Mouse (Mus musculus): ENCODE measurements around the gene Hoxb5. TPM values are rescaled to one million over a fixed set of nuclear protein-coding genes. Genes with fewer than 3 reads are reported as not detected.

The Hoxb5 gene
- polyA plus RNA-seq, 1 experiment from 2014 or later: not detected

GRCm38 (mm10) chr11:96353522-96353841 is 50.3 kb downstream of the Hoxb5 start:
- no peaks in the 10 kb centered on the region for H3K36me3 ChIP-seq (ENCODE audit: control insufficient read depth, insufficient read depth)
- H3K4me1 ChIP-seq (replicated peaks; ENCODE audit: control insufficient read depth, insufficient read depth, low read length): no peaks in the 10 kb centered on the region; the same call in 1 of the 2 replicates
- no peak overlapping the region for H3K27ac ChIP-seq (ENCODE audit: low read length)
- H3K4me2 ChIP-seq (ENCODE audit: low read length): no peak overlapping the region
- ATAC-seq: no peak
- H3K9me3 ChIP-seq (ENCODE audit: control insufficient read depth, low read length): no peaks in the 10 kb centered on the region
- no peak overlapping the region for H3K4me3 ChIP-seq (replicated peaks; ENCODE audit: low read length)
- peaks cover 87% of the 10 kb centered on the region for H3K27me3 ChIP-seq (replicated peaks; ENCODE audit: control insufficient read depth, insufficient read depth, low read length)
- H3K9ac ChIP-seq (replicated peaks; ENCODE audit: low read depth, low read length): no peak overlapping the region
- 1% methylated on average over 14 of the region's 14 CpGs for WGBS

GRCm38 (mm10) chr11:96353939-96354338 is 50.8 kb downstream of the Hoxb5 start:
- ATAC-seq: no peak
- 8% methylated on average over 8 of the region's 8 CpGs for WGBS
- H3K27ac ChIP-seq (ENCODE audit: low read length): no peak overlapping the region
- no peak overlapping the region for H3K9ac ChIP-seq (replicated peaks; ENCODE audit: low read depth, low read length)
- H3K36me3 ChIP-seq (ENCODE audit: control insufficient read depth, insufficient read depth): no peaks in the 10 kb centered on the region
- no peaks in the 10 kb centered on the region for H3K9me3 ChIP-seq (ENCODE audit: control insufficient read depth, low read length)
- H3K4me2 ChIP-seq (ENCODE audit: low read length): no peak overlapping the region
- peaks cover 86% of the 10 kb centered on the region for H3K27me3 ChIP-seq (replicated peaks; ENCODE audit: control insufficient read depth, insufficient read depth, low read length)
- no peaks in the 10 kb centered on the region; the same call in 1 of the 2 replicates for H3K4me1 ChIP-seq (replicated peaks; ENCODE audit: control insufficient read depth, insufficient read depth, low read length)
- H3K4me3 ChIP-seq (replicated peaks; ENCODE audit: low read length): no peak overlapping the region

GRCm38 (mm10) chr11:96354376-96354775 is 51.2 kb downstream of the Hoxb5 start:
- peaks cover 85% of the 10 kb centered on the region for H3K27me3 ChIP-seq (replicated peaks; ENCODE audit: control insufficient read depth, insufficient read depth, low read length)
- H3K4me1 ChIP-seq (replicated peaks; ENCODE audit: control insufficient read depth, insufficient read depth, low read length): no peaks in the 10 kb centered on the region; the same call in 1 of the 2 replicates
- no peak overlapping the region for H3K4me2 ChIP-seq (ENCODE audit: low read length)
- no peak overlapping the region for H3K9ac ChIP-seq (replicated peaks; ENCODE audit: low read depth, low read length)
- ATAC-seq: no peak
- H3K4me3 ChIP-seq (replicated peaks; ENCODE audit: low read length): no peak overlapping the region
- no peaks in the 10 kb centered on the region for H3K9me3 ChIP-seq (ENCODE audit: control insufficient read depth, low read length)
- WGBS: 1% methylated on average over 25 of the region's 25 CpGs
- no peak overlapping the region for H3K27ac ChIP-seq (ENCODE audit: low read length)
- H3K36me3 ChIP-seq (ENCODE audit: control insufficient read depth, insufficient read depth): no peaks in the 10 kb centered on the region

GRCm38 (mm10) chr11:96354801-96355311 is 51.7 kb downstream of the Hoxb5 start:
- Histone ChIP-seq H3K9me3 (ENCODE audit: control insufficient read depth, low read length) (no peaks in the 10 kb centered on the region), H3K27me3 (replicated peaks; ENCODE audit: control insufficient read depth, insufficient read depth, low read length) (peaks cover 85% of the 10 kb centered on the region), H3K36me3 (ENCODE audit: control insufficient read depth, insufficient read depth) (no peaks in the 10 kb centered on the region), H3K9ac (replicated peaks; ENCODE audit: low read depth, low read length) (no peak overlapping the region), H3K4me2 (ENCODE audit: low read length) (no peak overlapping the region), H3K4me3 (replicated peaks; ENCODE audit: low read length) (no peak overlapping the region), H3K4me1 (replicated peaks; ENCODE audit: control insufficient read depth, insufficient read depth, low read length) (no peaks in the 10 kb centered on the region; the same call in 1 of the 2 replicates), H3K27ac (ENCODE audit: low read length) (no peak overlapping the region)
- no peak for ATAC-seq
- 1% methylated on average over 9 of the region's 9 CpGs for WGBS

MicroRNA genes within 50 kb of the gene (microRNA counts, 519-probe panel; counts per million panel counts)
- microRNA mmu-miR-10a (2,121 counts per million, percentile 37 among the panel's probes with 10 or more counts), microRNA mmu-miR-196a (1,284 counts per million, percentile 10 among the panel's probes with 10 or more counts)

Small RNAs within 50 kb of the gene (microRNA-seq; reads per million reads assigned to microRNA genes)
- gene Mir10a (464 reads per million, percentile 71 among the genes with 10 or more reads in this experiment), gene Mir196a-1 (not detected)

Other genes with a start within 250 kb of the Hoxb5 start
- gene Ube2z, start 237.9 kb upstream of the Hoxb5 start, polyA plus RNA-seq (2015; fragmentation: Nextera tagmentation; extraction: Ambion mirVana): 35.4 and 36.5 TPM in 2 replicates
- 408 and 422 TPM in 2 replicates for gene Atp5g1, start 227.7 kb upstream of the Hoxb5 start, polyA plus RNA-seq (2015; fragmentation: Nextera tagmentation; extraction: Ambion mirVana)
- 0.17 and 0.22 TPM in 2 replicates for gene Calcoco2, start 191.4 kb upstream of the Hoxb5 start, polyA plus RNA-seq (2015; fragmentation: Nextera tagmentation; extraction: Ambion mirVana)
- 0.09 and 0.11 TPM in 2 replicates for gene Ttll6, start 169.6 kb upstream of the Hoxb5 start, polyA plus RNA-seq (2015; fragmentation: Nextera tagmentation; extraction: Ambion mirVana)
- 0.13 TPM in 1 of 2 replicates, not detected in the other for gene Hoxb13, start 109.0 kb upstream of the Hoxb5 start, polyA plus RNA-seq (2015; fragmentation: Nextera tagmentation; extraction: Ambion mirVana)
- not detected in 2 replicates for gene Hoxb9, start 31.9 kb upstream of the Hoxb5 start, polyA plus RNA-seq (2015; fragmentation: Nextera tagmentation; extraction: Ambion mirVana)
- not detected in 2 replicates for gene Hoxb8, start 21.4 kb upstream of the Hoxb5 start, polyA plus RNA-seq (2015; fragmentation: Nextera tagmentation; extraction: Ambion mirVana)
- gene Hoxb7, start 16.7 kb upstream of the Hoxb5 start, polyA plus RNA-seq (2015; fragmentation: Nextera tagmentation; extraction: Ambion mirVana): not detected in 2 replicates
- gene Hoxb6, start 10.9 kb upstream of the Hoxb5 start, polyA plus RNA-seq (2015; fragmentation: Nextera tagmentation; extraction: Ambion mirVana): not detected in 2 replicates
- not detected in 2 replicates for gene Hoxb4, start 14.9 kb downstream of the Hoxb5 start, polyA plus RNA-seq (2015; fragmentation: Nextera tagmentation; extraction: Ambion mirVana)
- not detected in 2 replicates for gene Hoxb3, start 20.0 kb downstream of the Hoxb5 start, polyA plus RNA-seq (2015; fragmentation: Nextera tagmentation; extraction: Ambion mirVana)
- gene Hoxb2, start 47.2 kb downstream of the Hoxb5 start, polyA plus RNA-seq (2015; fragmentation: Nextera tagmentation; extraction: Ambion mirVana): not detected in 2 replicates
- gene Hoxb1, start 62.4 kb downstream of the Hoxb5 start, polyA plus RNA-seq (2015; fragmentation: Nextera tagmentation; extraction: Ambion mirVana): not detected in 2 replicates
- gene Skap1, start 161.3 kb downstream of the Hoxb5 start, polyA plus RNA-seq (2015; fragmentation: Nextera tagmentation; extraction: Ambion mirVana): 2.1 and 3.4 TPM in 2 replicates